Mouse (Mus musculus) C2C12 (cell line): ENCODE measurements around the gene 4930486L24Rik.

Experiments
- CTCF ChIP-seq: IDR thresholded peaks from one replicate; pipeline ENCODE4 v1.5.1; 2011; ENCODE audit not compliant: control insufficient read depth, insufficient read depth, insufficient read length
- MAX ChIP-seq: IDR thresholded peaks from one replicate; pipeline ENCODE4 v1.6.1; 2011; ENCODE audit warnings: mild to moderate bottlenecking, control low read depth
- MYOG ChIP-seq: IDR thresholded peaks from one replicate; pipeline ENCODE4 v1.6.1; 2011; ENCODE audit not compliant: control insufficient read depth, insufficient read length; ENCODE audit errors: extremely low read depth

DNA sequence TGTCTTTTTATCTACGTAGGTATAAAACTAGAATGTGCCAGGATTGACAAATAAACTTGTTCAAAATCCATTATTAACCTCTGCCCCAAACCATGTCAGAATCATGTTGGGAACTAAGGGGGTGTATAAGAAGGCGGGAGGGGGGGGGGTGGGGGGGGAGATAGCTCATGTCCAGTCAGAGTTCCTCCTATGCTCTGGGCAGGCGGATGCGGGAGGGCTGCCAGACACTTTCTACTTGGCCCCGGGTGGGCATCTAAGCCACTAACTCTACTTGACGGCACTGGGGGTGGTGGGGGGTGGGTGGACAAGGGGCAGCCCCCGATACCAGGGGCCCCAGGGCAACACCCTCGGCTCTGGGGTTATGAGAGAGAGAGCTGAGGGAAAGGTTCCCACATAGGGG is 21.1 kb downstream of the 4930486L24Rik start:
- no peak for TF ChIP-seq MAX
- no peak for TF ChIP-seq CTCF
- no peak for TF ChIP-seq MYOG
